Mouse (Mus musculus) right cerebral cortex, adult 18-20 months (tissue): ENCODE measurements around the gene Ift43.

Source experiments
- DNase-seq: peaks from one replicate; pipeline ENCODE4 v3.0.0; 2022; ENCODE audit warnings: mixed read lengths

The Ift43 gene

DNA sequence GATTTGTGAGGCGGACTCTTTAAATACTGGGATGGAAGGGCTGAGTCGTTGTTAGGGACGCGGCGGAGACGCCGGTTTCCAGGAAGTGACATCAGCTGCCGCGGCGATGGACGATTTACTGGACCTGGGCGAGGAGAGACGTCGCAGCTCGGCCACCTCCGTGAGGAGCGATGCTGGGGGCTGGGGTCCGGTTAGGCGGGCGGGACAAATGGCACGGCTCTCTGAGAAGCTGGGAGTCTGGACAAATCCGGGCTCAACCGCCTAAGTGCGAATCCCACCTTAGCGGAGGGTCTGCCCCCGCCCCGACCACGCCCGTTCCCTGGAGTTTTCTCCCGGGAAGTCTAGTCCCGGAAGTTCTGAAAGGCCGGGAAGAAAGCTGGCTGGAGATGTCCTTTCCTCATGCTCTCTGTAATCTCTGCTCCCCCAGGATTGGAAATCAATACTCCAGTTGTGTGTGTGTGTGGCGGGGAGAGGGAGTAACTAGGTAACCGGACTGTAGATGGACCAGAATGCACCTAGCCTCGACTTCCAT is at the start of gene Ift43:
Ift43 (plus strand) TSS at position 61 of the 532 bp plus-strand sequence.
- DNase-seq, result peak; percentile 87

DNA sequence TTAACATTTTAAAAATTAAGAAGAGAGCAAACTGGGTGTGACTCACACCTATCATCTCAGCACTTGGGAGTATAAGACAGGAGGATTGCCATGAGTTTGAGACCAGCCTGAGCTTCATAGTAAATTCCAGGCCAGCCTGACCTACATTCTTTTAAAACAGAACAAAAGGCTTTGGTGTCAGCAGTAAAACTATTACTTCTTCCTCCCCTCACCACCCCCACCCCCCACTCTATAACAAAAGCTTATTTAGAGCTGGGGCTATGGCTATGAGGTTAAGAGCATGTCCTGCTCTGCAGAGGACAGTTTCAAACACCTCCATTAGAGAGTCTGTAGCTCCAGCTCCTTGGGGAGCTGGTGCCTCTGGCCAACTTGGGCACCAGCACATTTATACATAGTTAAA is 46.8 kb upstream of the Ift43 start:
- DNase-seq, result no peak

DNA sequence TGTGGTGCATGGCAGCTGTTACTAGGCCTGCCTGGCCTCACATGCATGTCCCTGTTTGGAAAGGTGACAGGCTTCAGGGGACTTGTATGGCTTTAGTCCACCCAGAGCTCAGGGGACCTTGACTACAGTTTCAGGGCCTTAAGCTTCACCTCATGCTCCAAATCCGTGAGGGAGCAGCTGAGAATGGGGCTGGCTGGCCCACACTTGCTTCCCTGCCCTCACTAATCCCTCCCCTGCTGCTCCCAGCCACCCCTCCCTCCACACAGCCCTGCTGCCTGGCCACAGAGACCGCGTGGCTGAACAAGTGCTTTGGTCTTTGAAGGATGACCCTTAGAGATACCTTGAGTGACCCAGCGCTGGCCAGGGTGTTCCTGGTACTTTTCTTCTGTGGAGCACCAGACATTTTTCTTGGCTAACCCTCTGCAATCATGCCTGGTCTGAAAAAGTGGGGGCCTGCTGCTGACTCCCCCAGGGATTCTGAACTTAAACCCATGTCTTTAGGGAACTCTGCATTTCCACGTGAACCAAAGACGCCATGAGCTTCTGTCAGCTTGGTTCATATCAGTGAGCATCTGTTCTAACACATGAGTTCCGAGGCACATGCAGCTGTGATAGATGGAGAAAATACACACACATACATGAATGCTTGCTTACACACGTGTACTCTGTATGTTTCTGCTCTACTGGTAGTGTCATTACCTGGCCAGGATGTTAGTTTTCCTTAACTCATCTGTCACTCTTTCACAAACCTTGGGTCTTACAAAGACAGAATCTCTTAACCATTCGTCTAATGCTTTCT is 45.8 kb upstream of the Ift43 start:
- DNase-seq, result no peak

DNA sequence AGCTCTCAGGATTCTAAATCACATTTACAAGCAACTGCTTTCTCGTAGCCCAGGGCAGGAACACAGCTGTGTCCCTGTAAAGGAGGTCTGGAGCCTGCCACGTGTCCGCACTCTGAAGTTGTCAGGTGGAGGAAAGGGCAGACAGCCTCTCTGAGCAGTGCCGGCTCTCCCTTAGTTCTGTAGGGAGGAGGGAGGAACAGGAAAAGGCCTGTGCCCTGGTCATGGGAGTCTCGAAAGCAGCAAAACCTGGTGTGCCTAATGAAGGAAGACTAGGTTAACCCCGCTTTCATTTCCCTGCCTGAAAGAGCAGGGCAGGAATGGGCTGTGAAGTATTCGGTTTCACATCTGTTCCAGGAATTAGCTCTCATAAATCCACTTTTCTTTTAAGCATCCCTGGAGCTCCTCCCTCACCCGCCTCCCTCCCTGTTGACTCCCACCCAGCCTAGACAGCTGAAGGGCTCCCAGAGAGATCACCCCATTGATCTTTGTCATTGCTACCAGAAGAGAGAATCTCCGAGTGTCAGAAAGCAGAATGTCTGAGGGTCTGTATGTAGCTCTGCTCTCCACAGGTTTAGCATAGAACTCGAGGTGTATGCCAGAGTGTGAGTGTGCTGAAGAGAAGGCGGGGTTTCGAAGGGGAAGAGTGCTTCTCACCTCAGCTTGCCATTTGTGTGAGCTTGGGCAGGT is 45.0 kb upstream of the Ift43 start:
- DNase-seq, result no peak

DNA sequence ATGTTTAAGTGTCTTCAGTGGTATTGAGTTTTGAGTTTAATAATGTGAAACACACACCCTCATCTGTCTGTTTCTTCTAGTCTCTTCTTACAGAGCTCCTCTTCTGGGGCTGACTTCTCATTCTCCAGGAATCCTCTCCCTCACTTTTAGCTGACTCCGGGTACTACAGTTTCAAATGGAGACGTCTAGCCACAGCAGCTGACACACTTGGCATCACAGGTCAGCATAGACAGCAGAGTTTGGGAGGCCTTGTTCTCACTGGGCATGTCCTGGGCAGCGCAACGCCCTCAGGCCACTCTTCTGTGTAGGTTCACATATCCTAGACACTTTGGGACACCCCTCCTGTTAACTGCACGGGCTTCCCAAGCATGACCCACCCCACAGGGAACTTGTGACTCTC is 43.3 kb upstream of the Ift43 start:
- DNase-seq, result no peak

DNA sequence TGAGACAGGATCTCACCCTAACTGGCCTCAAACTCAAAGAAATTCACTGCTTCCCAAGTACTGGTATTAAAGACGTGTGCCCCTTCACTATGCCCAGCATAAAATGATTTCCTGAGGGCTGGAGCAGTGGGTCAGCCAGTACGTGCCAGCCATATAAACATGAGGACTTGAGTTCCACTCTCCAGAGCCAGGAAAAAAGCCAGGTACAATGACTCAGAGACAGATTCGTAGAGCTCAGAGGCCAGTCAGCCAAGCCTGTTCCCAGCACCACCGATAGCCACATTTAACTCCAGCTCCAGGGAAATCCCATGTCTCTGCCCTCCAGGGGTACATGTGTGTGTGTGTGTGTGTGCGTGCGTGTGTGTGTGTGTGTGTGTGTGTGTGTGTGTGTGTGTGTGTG is 42.6 kb upstream of the Ift43 start:
- DNase-seq, result no peak

DNA sequence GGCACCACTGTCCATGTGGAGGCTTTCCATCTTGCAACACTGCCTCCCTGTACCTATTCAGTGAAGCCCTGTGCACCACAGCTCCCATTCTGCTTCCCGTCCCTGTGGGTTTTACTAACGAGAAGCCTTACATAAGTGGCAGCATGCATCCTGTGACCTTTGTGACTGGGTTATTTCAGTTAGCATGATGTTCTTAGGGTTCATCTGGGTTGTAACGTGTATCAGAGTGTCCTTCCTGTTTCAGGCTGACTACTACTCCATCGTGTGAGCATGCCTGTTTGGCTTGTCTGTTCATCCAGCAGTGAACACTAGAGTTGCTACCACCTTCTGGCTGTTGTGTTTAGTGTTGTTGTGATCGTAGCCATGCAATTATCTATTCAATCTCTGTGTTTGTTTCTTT is 36.2 kb upstream of the Ift43 start:
- no peak for DNase-seq

DNA sequence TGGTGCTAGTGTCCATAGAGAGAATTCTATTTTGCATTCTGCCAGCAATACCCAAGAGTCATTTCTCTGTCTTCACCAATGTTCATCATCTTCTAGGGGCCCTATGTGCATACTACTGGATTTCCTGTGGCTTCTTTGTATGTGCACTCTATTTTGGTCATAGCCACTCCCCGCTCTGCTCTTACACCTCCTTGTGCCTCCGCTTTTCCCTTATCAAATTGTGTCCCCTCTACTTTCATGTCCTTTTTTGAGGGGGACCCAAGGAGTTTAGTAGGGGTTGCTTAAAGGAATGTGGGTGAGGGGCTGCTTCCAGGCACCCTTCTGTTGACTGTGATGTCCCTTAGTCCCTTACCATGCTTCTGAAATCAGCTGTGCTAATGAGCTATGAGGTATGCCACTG is 35.6 kb upstream of the Ift43 start:
- no peak for DNase-seq

DNA sequence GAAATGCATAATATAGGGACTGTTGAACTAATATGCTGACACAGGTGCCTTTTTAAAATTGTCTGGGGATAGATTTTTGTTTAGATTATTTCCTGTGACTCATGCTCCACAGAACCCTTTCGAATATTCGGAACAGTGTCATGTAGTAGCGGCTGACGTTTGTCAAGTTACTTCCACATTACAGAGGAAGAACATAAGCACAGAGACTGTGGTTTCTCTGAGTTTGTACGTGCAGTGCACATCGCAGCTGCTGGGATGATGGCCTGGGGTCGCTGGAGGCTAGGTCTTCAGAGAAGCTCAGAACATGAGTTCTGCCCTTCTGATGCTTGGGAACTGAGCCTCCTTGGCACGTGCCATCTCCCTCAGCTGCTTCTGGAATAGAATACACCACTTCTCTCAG is 35.0 kb upstream of the Ift43 start:
- no peak for DNase-seq

DNA sequence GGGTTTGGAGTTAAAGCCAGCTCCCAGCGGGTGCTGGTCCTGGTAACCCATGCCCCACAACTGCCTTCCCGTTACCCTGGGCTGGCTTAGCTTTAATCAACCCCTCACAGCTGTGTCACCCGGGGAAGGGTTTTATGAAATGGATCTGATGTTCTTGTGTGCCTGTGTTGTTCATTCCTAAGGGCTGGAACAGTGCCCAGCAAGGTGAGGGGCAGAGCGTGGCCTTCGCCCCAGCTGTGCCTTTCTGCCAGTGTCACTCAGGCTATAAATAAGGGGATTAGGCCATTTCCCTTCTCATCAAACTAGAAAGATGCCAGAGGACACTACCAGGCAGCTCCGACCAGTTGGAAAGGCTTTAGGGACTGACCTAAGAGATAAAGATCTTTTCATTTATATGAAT is 32.5 kb upstream of the Ift43 start:
- DNase-seq, result no peak

DNA sequence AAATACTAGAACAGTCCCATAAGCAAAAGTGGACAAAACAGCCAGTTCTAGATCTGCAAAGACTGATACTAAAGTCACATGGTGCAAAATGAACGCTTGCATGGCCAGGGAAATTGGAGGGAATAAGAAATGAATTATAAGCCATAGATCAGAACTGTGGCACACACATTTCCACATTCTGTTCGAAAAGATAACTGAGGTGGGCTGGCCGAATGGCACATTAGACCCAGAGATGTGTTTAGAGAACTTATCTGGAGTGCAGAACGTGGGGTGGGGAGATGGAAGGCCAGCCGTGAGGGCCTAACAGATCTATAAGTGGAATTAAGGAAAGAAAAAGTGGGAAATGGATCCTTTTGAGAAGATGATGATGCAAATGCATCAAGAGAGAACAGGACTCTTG is 30.9 kb upstream of the Ift43 start:
- no peak for DNase-seq

DNA sequence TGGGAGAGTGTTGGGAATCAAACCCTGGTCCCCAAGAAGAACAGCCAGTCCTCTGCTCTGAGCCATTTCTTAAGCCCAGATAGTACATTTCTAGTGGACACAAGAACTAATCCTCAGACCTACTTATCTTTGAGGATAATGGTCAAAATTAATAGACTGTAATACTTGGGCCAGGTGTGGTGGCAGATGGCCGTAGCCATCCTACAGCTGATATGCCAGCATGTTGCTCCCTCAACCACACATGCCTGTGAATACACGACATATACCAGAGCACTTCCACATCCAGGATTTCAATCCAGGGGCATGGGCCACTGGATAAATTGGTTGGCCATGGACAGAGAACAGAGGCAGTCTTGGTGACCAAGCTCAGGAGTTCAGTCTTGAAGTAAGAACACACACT is 27.0 kb upstream of the Ift43 start:
- DNase-seq, result no peak

DNA sequence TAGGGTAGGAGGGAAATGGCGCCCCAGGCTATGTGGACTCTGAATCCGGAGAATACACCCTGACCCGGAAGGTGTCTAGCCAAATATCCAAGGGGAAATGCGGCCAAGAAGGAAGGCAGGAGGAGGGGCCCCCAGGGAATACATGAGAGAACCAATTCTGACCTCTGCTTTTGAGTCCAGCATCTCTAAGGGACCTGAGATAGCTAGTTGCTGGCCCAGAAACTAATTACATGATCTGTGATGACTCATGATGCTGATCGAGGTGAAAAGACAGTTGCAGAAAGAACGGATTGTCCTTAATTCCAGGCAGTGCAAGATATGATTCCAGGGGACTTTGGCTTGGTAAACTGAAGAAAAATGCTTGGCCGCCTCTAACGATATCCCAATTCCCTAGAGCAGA is 25.4 kb upstream of the Ift43 start:
- DNase-seq, result no peak

DNA sequence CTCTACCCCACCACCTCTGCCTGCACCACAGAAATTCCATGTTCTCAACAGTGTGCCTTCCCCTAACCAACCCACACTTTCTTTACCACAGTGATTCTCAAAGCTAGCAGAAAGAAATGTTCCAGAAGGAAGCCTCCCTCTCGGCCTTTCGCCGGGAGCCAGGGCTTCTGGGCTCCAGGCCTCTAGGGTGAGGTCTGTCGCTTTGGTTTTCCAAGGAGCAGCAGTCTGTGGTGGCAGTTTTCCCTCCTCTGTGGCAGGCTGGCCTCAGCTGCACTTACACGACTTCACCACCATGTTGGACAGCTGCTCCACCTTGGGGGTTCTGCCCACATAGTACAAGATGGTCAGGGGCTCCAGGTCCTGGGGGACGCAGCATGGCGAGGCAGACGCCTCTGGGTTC is 24.8 kb upstream of the Ift43 start:
- DNase-seq, result no peak

DNA sequence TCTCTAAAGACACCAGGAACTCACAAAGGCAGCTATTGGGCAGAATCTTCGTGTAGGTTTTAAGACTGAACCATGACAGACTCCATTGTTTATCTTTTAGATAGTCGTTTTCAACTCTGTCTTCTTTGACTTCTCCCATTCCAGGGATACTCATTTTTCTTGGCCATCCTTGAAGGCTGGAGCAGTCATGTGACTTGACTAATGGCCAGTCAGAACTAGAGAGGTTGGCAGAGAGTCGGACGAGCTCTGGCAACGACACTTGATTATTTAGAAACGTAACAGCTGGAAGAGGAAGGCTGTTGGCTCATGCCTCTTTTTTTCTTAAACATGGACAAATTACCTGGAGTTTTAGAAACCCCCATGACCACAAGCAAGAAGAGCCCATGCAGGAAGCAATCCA is 23.0 kb upstream of the Ift43 start:
- no peak for DNase-seq

DNA sequence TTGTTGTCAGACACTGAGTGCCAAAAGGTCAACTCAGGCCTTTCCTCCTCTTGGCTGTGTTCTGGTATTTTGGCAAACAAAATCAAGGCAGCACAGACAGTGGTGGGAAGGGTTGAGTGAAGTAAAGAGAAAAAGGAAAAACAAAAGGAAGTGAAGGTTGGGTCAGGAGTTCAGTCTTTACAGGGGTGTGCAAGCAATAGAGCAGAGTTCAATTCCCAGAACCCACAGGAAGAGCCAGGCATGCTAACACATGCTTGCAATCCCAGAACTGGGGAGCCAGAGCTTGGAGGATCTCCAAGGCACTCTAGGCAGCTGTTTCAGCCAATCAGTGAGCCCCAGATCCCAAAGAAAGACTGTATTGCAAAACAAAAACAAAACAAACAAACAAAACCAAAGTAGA is 17.5 kb upstream of the Ift43 start:
- no peak for DNase-seq

DNA sequence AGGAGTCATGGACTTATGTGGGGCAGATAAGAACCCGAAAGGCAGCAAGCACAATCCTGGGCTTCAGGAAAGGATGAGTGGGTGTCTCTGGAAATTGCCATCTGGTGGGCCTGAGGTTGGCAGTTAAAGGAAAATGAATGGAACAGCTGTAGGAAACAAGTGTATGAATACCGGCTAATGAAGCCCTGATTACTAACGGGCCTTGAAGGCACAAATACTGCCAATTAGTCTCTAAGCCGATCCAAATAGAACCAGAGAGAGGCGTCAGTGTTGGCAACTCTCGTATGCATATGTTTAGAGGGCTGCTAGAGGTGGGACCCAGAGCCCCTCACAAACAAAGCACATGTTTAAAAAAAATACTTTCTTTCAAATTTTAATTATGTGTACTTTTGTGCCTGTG is 10.9 kb upstream of the Ift43 start:
- no peak for DNase-seq

DNA sequence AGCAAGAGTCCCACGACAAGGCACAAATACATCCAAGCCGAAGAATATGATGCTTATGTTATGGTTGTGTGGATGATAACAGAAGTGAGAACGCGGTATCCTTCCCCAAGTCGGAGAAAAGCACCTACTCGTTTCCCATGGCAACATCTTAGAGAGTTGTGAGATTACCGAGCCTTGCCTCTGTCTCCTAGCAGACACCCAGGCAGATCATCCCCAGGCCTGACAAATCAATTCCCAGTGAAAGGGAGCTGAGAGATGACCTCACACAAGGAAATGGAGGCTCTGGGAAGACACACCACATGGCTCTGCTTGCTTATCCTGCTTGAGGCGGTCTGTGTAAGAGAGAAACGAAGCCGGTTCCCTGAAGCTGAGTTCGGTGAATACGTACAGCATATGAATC is 7.7 kb upstream of the Ift43 start:
- DNase-seq, result peak; percentile 31

DNA sequence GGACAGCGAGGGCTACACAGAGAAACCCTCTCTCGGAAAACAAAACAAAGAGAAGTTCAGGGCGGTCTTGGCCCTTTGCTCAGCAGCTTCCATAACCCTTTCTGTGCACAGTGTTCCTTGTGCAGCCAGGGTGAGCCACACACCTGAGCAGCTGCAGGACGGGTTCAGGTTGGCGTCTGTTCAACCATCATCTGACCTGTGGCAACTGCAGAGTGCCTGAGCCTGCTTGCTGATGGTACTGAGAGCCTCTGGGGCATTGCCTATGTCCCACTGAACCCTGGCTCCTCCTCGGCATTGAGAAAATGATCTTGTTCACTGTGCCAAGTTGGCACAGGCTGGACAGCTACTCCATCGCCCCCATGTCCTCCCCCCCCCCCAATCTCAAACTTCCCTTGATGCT is 7.0 kb upstream of the Ift43 start:
- DNase-seq, result no peak

DNA sequence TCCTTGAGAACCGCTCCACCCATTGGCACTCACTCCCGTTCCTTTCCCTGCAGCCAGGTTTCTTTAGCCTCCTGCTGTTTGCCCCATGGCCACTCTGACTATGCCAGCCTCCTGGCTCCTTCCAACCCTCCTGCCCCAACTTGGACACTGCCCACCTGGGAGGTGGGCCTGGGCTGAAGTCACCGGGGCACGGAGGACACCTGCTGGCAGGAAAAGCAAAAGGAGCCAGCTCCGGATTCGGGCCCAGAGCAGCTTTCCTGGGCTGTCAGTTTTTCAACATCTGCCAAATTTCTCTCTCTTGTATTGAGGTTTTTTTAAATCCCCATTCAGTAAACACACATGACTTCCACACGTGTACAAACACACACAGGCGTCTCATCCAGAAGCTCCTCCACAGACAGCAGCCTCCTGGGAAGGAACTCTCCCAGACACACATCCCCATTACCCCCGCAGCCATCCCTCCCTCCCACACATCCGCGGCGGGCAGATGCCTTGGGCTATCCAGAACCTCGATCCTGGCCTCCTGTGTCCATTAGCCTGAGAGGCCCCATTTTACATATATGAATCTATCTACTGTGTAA is 5.9 kb upstream of the Ift43 start:
- peak; percentile 60 for DNase-seq

DNA sequence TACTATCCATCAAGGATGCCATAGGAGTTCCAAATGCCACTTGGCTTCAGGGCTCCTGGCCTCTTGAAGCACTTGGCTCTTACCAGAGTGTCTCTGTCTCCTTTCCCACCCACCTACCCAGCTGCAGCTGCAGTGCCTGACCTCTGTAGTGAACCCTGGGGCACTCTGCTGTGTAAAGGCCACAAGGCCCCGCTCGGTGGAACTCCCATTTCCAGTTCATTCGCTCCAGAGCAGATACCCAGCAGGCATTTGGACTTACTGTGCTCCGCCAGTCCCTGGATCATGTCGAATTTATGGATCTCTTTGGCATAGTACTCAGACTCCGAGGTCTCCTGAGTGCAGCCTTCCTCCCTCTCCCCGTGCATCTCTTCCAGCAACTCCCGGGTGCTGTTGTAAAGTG is 5.0 kb upstream of the Ift43 start:
- DNase-seq, result no peak

DNA sequence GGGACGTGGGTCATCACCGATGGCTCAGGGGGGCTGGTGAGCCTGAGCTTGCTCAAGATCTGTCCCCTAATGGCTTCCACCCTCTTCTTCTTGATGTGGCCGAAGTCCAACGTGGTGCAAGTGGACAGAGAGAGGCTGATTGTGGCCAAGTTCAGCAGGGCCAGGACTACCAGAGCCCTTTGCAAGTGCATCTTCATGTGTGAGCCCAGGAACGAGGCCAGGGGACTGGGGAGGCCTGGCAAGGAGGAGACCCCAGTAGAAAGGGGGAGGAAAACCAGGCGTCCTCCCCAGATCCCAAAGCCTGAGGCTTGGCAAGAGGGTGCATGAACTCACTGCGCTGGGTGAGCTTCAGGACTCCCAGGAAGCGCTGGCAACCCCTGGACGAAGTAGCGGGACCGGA is 4.6 kb upstream of the Ift43 start:
- DNase-seq, result no peak

DNA sequence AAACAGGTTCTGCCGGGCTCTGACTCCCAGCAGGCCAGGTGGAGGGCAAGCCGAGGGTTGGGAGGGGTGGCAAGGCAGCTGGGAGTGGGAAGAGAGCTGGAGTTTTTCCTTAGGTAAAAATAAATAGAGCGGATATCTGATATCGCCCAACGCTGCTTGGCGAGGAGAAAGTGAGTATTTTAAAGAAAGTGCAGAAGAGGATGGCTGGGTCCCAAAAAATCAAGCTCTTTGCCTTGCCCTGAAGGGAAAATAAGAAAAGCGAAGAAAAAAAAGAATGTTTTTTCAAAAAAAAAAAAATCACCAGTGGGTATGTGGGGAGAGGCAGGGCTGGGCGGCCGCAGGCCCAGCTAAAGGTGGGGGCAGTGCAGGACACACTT is 4.2 kb upstream of the Ift43 start:
- no peak for DNase-seq

DNA sequence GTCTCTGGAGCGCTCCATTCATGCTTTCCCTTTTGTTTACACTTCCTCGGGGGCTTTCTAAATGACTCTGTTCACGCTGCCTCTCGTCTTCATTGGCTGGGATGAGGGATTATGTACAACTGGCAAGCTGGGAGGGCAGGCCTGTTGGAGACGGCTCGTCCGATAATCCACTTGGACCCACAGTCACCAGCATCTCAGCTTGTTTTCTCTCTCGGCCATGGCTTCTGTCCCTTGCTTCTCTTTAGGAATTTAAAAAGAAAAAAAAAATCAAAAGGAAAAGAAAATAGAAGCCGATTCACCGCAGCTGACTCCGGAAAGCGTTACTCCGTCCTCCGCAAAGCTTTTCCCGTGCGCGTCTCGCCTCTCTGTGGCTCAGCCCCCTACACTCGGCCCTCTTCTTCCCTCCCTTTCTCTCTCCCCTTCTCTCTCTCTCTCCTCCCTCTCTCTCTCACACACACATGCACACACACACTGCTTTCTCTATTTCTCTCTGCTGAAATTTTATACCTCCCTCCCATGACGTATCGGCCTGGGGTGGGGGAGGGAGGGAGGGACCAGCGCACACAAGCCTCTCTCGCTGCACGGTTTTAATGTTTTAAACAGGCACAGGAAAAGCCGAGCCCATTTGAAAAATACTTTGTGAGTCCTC is 3.7 kb upstream of the Ift43 start, which contains the start of gene Tgfb3:
Tgfb3 (minus strand) TSS at position 489 of the 649 bp plus-strand sequence.
- DNase-seq, result peak; percentile 58
